Mouse (Mus musculus) megakaryocyte progenitor cell, adult 5-6 weeks (primary cell): ENCODE measurements around the gene Coa5. TPM values are rescaled to one million over a fixed set of nuclear protein-coding genes. Genes with fewer than 3 reads are reported as not detected.

Source experiments
- ATAC-seq: replicated peaks from 2 replicates; pipeline ENCODE4 v1.8.0; 2016; ENCODE audit warnings: mild to moderate bottlenecking, moderate TSS enrichment, inconsistent platforms; ENCODE audit not compliant: poor library complexity
- total RNA-seq, 2 experiments: library from RNA; stranded (forward) in 1 of 2; stranded (reverse) in 1 of 2; fragments of 157-497, 149-512 nt in 1 of 2; fragments of 200-1000 nt in 1 of 2; gene quantifications; 2 replicates each; pipeline versions ENCODE4 v1.2.3 to v1.2.4; 2015 to 2017

Coa5 gene
- total RNA-seq (2015) (84.4 and 88.5 TPM in 2 replicates), total RNA-seq (2017) (61.6 and 68.1 TPM in 2 replicates)

GRCm38 (mm10) chr1:37429366-37430296, at the start of gene Coa5, which contains the start of gene Unc50:
Gene Coa5, minus strand, starts transcription at chr1:37430103.
Gene Unc50, plus strand, starts transcription at chr1:37430139.
- peak; percentile 95 for ATAC-seq

DNA sequence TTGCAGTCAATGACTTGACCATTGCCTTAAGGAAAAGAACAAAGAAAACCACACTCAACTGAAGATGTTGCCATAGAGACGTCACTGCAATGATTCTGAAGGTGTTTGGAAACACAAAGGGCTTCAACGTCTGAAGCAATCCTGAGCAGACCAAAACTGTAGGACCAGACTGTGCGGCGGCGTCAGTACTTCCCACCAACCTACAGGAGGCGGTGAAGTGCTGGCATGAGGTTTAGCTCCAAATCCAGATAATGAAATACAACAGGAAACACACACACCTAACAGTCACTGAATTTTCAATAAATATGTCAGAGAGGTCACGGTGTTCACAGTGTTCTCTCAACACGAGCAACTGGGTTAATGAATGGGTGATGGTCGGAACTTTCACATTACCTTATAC, 49.2 kb upstream of the Coa5 start:
- peak; percentile 74 for ATAC-seq

DNA sequence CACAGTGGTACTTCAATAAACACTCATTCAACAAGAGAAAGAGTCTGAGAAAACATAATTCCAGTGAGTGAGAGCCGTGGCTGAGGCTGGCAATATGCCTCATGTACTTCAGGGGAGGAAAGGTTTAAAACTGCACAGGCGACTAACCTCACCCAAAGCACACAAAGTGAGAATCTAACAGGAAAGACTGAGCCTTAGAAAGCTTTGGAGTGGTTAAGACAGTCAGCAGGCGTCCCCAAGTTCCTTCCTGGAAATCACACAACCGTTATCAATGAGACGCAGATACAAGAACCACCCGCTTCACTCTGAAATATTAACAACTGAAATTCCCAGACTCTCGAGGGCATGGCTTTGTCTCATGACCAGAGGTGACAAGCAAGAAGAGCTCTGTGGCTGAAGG, 48.5 kb upstream of the Coa5 start:
- ATAC-seq, result peak; percentile 45

DNA sequence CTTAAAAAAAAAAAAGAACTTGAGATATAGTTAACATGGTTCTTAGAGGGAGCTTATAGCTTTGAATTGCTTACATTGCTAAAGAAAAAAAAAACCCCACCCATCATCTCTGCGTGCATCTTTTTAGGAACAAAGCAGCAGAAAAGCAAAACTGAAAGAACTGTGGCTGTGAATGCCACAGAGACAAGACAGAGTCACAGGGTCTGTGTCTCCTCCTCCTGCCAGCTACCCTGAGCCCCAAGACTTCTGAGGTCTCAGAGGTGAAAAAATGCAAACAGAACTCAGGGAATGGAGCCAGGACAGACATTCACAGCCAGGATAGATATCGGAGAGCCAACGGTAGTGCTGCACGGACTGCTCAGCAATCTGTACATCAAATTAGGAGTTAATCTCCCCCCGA, 48.0 kb upstream of the Coa5 start:
- ATAC-seq, result peak; percentile 17

DNA sequence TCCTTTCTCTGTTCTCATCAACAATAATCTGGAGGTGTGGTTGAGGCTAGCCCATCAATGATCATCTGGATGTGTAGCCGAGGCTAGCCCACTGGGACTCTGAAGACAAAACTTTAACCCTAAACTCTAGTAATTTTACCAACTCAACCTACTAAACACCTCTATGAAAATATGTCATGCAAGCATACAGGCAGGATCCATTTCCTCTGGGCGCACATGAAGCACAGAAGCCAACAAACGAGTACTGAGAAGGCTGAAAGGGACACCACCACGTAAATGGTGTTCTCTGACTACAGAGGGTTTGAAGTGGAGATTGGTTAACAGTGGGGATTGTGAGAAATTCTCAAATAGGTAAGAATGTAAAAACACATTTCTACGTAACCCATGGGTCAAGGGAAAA, 47.3 kb upstream of the Coa5 start:
- no peak for ATAC-seq

- ATAC-seq, result no peak
Measured at GRCm38 (mm10) chr1:37475312-37475711, 45.4 kb upstream of the Coa5 start.

GRCm38 (mm10) chr1:37474634-37475190, 44.8 kb upstream of the Coa5 start:
- no peak for ATAC-seq

DNA sequence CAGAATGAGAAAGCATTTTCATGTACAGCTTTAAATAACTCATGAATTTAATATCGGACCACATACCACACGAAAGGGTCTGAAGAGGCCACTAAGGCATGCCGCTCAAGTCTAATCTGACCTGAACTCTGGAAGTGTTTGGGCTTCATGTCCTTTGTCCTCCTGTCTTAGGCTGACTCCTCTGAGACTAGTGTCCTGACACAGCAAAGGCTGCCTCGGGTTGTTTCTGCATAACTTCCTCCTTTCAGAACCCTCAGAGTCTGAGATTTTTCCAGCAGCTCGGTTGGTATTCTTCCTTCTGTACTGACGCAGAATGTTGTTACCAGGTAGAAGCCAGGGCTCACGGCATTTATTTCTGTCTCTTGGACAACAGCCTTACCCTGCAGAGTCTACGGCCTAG, 44.1 kb upstream of the Coa5 start:
- ATAC-seq, result peak; percentile 26

DNA sequence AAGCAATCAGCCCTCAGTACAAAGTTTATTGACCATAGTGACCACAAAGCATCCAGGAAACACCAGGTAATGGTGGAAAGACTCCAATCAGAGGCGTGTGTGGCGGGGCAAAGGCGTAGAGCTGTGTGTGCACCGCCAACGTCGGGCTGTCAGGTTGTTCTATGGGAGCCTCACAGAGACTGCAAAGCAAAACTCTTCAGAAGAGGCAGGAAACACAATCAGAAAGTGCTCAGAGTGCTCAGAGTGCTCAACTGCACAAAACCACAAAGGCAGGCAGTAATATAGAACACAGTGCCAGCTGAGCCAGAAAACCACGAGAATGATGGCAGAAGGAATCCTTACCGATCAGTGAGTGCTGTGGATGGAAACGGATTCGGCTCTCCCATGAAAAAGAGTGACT, 43.3 kb upstream of the Coa5 start:
- no peak for ATAC-seq

DNA sequence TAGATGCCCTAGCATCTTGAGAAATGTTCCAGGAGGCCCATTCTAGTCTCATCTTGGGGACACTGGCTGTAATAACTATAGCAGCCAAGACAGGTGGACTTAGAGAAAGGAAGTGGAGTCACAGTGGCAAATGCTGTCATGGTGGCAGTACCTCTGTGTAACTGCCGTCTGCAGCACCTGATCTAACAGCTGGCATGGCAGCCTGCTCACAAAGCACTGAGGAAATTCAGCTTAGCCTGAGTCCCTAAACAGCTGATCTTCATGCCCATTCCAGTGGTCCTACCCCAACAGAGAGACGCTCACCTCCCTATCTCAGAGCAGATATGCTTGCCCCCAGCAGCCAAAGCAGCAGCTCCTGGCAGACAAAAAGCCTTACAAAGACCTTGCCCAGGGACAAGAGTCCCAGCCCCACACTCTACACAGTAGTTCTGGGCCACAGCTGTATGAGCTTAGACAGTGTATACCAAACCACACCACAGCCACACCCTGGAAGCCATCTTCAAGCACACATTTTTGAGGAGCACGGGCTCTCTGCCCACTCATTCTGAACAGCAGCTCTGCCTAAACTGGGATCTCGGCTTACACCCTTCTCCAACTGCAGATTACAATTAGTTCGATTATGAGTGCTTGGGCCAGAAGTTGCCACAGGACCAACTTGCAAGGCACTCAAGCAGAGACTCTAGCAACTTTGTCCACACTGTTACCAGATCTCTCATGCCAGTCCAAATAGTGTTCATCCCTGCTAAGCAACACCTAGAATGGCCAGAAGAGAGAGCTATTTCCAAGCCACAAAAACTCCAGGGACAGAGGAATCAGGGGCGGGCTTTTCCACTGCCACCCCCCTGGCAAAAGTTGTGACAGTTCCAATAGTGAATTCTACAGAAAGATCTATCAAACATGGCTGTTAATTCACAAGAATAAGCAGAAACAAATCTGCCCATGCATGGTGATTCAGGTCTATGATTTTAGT, 41.6 kb upstream of the Coa5 start:
- ATAC-seq, result peak; percentile 30

DNA sequence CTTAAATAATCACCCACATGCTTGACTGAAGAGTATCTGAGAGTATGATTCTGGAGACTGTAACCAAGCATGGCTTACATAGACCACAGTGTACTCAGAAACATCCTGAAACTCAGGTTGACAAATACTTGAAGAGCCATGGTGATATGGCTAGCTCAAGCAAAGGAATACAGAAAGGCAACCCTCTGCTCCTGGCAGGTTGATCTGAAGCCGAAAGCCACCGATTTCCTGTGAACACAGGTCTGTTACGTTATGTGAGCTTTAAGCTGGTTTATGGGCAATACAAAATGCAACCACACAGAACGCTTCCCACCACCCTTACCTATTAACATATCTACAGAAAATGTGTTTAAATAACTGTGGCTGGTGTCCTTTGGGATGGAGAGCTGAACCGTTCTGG, 39.1 kb upstream of the Coa5 start:
- no peak for ATAC-seq

DNA sequence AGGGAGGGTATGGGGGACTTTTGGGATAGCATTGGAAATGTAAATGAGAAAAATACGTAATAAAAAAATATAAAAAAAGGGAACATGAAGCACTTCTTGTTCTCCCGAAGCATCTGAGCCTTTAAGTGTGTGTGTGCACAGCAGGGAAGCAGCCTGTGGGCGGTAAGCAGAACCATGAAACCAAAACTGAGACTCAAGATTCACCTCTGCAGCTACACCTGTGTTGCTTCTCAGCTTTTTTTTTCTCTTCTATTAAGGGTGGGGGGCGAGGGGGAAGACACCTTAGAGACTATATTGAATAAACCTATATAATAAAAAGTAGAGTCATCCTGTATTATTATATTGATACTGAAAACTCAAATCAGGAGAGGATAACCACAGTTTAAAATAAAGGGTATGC, 37.9 kb upstream of the Coa5 start:
- no peak for ATAC-seq

DNA sequence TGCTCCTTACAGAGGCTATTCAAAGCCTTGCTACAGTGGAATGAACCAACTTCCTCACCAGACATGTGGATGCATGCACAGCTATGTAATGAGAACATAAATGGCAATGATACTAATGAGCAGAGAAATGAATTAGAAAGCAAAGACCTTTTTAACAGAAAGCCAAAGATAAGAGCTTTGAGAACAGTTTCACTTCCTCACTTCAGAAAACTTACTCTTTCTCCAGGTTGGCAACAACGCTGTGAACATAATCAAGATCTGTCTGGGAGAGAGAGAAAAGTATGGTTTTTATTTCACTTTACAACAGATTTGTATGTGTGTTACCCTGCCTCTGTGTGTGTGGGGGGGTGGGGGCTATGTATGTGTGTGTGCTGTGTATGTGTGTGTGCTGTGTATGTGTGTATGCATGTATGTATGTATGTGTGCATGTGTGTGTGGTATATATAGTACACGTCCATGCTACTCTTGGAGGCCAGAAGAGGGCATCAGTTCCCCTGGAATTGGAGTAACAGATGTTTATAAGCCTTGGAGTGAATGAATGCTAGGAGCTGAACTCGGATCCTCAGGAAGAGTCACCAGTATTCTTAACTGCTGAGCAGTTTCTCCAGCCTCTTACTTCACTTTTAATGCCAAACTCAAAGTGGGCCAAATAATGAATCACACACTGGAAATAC, 36.6 kb upstream of the Coa5 start:
- ATAC-seq, result peak; percentile 26; the same call in 1 of the 2 replicates

DNA sequence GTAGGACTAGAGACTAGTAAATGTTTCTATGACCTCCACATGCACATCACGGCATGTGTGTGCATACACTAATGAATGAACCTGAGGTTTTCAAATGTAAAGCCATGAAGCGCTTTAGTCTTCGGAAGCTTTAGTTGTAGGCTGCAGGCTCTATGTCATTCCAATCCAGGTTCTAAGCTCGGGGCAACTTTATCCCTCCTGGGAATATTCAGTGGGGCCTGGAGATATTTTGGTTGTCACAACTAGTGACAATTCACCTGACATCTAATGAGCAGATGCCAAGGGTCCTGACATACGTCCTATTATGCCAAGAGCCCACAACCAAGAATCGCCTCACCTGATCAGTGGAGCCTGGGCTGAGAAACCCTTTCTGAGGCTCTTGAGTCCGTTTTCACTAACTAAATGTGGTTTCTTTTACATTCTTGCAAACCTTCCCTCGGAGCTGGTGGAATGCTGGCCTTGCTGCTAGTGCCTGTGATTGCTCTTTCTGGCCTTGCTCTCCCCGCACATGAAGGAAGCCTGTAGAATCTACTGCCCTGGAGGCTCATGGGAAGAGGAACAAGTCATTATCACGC, 35.1 kb upstream of the Coa5 start:
- ATAC-seq, result no peak

DNA sequence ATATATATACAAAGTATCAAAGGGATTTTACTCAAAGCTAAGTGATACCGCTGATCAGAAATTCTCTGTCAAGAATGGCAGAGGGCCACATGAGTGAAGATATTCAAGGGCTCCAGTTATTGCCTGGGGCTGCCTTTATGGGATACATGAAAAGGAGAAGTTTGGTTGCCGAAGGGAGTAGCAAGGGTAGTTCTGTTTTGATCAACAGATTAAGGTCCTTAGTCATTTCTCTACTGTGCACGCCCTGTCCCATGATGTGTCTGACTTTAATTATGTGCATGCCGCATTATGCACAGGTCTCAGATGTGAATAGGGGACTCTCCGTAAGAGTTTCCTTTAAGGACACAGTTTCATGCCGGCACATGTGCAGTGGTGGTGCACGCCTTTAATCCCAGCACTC, 27.6 kb upstream of the Coa5 start:
- no peak for ATAC-seq

- ATAC-seq, result no peak
Measured at GRCm38 (mm10) chr1:37451270-37451669, 21.4 kb upstream of the Coa5 start.

GRCm38 (mm10) chr1:37448361-37449095, 18.6 kb upstream of the Coa5 start:
- 0 out of 2 replicates have a peak, but pooled peaks have one; percentile 37 for ATAC-seq

- ATAC-seq, result no peak
Measured at GRCm38 (mm10) chr1:37442848-37443835, 13.2 kb upstream of the Coa5 start.
